ENCODE assay signal across 18 mouse cellular contexts in the genomic region with DNA sequence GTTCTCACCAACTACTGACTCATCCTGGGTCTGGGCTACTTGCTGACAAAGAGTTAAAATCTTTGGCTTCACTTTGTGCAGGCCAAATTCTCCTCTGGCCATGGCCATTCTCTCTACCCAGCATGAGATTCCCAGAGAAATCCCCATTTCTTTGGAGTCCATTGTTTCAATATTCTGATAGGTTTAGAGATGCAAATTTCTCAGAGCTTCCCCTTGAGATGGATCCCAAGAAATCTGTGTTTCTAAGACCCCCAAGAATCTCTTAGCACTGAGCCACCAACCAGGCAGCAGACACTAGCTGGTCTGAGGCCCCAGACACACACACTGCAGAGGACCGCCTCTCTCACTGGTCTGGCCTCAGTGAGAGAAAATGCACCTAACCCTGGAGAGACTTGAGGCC.
"Had no signal": no experiment of that assay in that cellular context is flagged by ENCODE, and none has a peak within 500 bp of the region (broad histone marks: within the 10 kb centered on the region; RNA-seq: fewer than 3 reads in every experiment).

No protein-coding gene starts in this region.

- DNase-seq: liver, postnatal 0 days; lung, adult 2 months; lung, postnatal 14 days; lung, postnatal 36 days; right cerebral cortex, postnatal 14 days; right cerebral cortex, postnatal 4 days; spleen, adult 18-20 months; thymus, adult 2 months; thymus, postnatal 25 days; thymus, postnatal 4 days had no signal

- ATAC-seq: liver, postnatal 0 days; lung, postnatal 0 days; midbrain, embryonic 13.5 days; midbrain, embryonic 15.5 days had no signal

- H3K9me3 ChIP-seq: liver, embryonic 15.5 days; lung, embryonic 15.5 days; megakaryocyte, embryonic 14.5 days; midbrain, embryonic 13.5 days; midbrain, embryonic 15.5 days; neural tube, embryonic 12.5 days had no signal

- H3K4me1 ChIP-seq: liver, embryonic 15.5 days; lung, embryonic 15.5 days; megakaryocyte, embryonic 14.5 days; midbrain, embryonic 15.5 days; neural tube, embryonic 12.5 days had no signal

- H3K9ac ChIP-seq: liver, embryonic 15.5 days; liver, postnatal 0 days; lung, embryonic 15.5 days; midbrain, embryonic 13.5 days; midbrain, embryonic 15.5 days; neural tube, embryonic 12.5 days had no signal

- H3K4me3 ChIP-seq: liver, embryonic 15.5 days; lung, embryonic 15.5 days; megakaryocyte, embryonic 14.5 days; midbrain, embryonic 13.5 days; midbrain, embryonic 15.5 days; neural tube, embryonic 12.5 days had no signal

- H3K27ac ChIP-seq: liver, embryonic 15.5 days; lung, embryonic 15.5 days; macrophage; midbrain, embryonic 13.5 days; midbrain, embryonic 15.5 days; neural tube, embryonic 12.5 days had no signal

- H3K36me3 ChIP-seq: liver, embryonic 15.5 days; lung, embryonic 15.5 days; midbrain, embryonic 13.5 days; midbrain, embryonic 15.5 days; neural tube, embryonic 12.5 days had no signal

- H3K27me3 ChIP-seq: liver, embryonic 15.5 days; lung, embryonic 15.5 days; megakaryocyte, embryonic 14.5 days; midbrain, embryonic 13.5 days; midbrain, embryonic 15.5 days; neural tube, embryonic 12.5 days had no signal
